Mouse (Mus musculus) kidney, adult 18-20 months (tissue): ENCODE measurements around the gene Omt2a.
"Not testable (repeated sequence)": the region's sequence is repeated elsewhere in the genome, so short reads cannot be mapped to it uniquely, and the experiment has no call there.

Experiments used
- DNase-seq: peaks from one replicate; pipeline ENCODE4 v3.0.0; 2021

The Omt2a gene

DNA sequence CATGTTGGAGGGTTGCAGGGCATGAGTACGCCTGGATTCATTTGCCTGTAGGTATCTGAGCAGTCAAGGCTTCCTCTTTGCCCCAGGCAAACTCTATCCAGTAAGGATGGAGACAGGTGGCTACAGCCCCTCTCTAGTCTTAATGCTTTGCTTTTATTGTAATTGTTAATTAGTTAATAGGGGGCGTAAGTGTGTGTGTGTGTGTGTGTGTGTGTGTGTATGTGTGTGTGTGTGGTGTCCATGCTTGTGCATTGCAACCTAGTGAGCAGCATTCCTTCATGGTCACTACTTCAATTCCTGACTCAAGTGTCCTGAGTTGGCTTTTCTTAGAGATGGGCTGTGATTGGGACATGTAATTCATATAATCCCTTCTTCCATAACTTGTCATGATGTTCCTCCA is at the start of gene Omt2a:
Omt2a (minus strand) TSS at position 101 of the 400 bp plus-strand sequence.
- DNase-seq, result no peak

DNA sequence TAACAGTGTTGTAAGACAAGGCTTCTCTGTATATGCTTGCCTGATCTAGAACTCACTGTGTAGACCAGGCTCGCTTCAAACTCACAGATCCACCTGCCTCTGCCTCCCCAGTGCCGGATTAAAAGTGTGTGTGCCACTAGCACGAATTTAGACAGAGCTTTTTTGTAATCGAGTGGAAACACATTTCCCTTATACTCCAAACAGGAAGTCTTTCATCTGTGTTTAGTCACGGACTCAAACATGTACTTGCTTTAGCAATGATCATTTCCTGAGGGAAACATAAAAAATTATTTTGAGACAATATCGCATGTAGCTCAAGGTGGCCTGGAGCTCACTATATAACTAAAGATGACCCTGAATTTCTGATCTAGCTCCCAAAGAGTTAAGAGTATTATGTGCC is 48.8 kb upstream of the Omt2a start:
- DNase-seq, result no peak

DNA sequence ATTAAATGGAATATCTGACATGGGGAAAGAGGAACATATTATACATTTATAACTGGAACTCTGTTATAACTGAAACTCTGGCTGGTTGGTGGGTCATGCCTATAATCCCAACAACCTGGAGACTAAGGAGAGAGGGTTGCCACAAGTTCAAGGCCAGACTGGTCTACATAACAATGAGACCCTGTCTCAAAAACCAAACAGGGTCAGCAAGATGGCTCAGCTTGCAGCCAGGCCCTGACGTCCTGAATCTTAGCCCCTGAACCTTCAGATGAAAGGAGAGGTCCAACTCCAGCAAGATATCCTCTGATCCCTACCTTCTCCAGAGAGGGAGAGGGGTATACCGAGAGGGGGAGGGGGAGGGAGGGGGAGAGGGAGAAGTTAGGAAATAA is 45.9 kb upstream of the Omt2a start:
- DNase-seq, result no peak

DNA sequence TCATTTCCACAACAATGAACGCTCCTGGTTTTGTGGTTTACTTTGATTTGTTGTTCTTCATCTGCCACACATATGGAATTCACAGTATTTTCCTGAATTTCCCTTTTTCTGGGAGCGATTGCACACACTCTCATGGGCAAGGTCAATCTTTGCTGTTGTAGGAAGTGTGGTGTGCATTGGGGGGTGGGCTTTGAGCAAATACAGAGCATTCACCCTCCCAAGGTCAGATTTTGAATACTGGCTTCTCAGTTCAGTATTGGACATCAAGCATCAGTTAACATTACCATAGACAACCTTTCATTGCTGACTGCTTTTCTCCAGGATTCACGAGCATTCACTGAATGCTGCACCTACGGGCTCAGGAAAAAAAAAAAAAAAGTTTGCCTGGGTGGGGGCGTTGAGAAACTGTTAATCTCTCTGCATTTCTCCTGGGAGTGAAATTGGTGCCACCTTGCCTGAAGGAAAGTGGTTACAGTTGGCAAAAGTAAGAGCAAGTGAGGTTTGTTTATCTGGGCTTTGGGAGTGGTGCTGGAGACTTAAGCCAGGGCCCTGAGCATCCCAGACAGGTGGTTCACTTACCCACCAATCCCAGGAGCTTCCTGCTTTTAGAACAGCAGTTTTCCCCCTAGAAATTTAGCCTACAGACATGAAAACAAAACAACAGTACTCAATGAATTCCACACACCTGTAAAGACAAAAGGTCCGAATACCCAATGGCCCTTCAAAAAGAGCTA is 45.3 kb upstream of the Omt2a start:
- DNase-seq, result no peak

DNA sequence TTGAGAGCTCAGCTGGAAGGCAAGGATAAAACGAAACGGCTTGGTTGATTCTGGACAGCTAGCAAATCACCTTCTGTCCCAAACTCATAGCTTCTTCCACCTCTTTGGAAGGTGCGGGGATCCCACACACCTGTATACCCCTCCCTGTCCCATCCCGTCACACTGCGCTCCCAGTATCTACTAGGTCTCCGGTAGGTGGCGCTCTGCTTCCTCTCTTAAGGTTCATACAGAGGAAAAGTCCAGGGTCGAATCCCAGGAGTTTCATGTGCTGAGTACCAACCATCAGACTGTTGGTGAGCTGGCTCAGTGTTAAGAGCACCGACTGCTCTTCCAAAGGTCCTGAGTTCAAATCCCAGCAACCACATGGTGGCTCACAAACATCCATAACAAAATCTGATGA is 43.5 kb upstream of the Omt2a start:
- DNase-seq, result peak; percentile 72

GRCm38 (mm10) chr9:78355611-78356010 is 41.0 kb upstream of the Omt2a start, which contains the start of gene Gsta2:
Gsta2 (minus strand) TSS chr9:78355788.
- DNase-seq, result no peak

- no peak for DNase-seq
These were observed 40.3 kb upstream of the Omt2a start for GRCm38 (mm10) chr9:78354665-78355578.

DNA sequence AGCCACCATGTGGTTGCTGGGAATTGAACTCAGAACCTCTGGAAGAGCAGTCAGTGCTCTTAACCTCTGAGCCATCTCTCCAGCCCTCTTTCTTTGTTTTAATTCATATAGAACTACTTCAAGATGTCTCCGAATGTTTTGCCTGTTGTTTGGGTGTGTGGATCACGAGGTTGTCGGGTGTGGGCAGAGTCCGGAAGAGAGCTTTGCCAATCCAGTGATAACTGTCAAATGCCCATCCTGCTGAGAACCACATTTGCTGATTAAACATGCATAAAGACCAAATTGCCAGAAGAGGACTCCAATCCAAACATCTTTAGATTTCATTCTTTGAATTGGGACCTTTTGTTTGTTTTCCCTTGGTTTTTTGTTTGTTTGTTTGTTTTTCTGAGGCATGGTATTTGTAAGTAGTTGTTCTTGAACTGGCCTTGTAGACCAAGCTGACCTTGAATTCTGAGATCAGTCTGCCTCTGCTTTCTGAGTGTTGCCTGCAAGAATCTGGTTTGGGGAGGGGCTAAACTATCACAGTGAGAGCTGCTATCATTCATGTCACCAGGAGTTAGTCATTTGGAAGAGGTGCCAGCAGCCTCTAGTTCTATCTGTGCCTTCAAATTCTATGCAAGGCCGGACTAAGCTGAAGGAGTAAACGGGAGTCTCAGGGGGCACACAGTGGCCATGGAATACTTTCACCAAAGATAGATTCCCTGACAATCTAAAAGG is 37.1 kb upstream of the Omt2a start:
- no peak for DNase-seq

DNA sequence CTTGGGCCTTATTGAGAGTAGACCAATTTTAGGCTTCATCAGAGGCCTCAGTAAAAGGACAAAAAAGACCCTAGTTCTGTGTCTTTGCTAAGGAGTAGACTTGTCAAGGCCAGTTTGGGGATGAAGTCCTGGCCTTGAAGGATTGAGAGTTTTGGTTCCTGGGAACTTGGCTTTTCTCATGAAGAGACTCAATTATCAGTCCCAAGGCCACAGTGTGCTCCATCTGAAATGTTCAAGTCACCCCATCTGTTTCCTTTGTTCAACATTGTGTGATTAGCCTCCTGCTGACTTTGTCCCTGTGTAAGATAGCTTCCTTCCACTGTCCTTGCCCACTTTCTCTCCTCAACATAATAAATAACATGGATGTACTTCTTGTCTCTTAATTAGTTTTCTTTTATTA is 35.4 kb upstream of the Omt2a start:
- DNase-seq, result not testable (repeated sequence)

DNA sequence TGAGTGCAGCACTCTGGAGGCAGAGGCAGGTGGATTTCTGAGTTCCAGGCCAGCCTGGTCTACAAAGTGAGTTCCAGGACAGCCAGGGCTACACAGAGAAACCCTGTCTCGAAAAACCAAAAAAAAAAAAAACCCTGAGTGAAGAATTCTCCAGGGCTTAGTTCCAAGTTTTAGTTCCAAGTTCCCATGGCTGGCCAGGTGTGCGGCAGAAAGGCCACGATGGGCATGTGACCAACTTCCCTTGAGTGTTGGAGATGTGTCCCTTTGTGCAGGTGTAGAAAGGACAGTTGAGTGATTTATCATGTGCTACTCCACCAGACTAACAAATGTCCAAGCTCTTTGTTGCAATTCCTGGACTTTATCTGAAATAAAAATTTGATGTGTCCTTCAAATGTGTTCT is 34.5 kb upstream of the Omt2a start:
- peak; percentile 47 for DNase-seq

DNA sequence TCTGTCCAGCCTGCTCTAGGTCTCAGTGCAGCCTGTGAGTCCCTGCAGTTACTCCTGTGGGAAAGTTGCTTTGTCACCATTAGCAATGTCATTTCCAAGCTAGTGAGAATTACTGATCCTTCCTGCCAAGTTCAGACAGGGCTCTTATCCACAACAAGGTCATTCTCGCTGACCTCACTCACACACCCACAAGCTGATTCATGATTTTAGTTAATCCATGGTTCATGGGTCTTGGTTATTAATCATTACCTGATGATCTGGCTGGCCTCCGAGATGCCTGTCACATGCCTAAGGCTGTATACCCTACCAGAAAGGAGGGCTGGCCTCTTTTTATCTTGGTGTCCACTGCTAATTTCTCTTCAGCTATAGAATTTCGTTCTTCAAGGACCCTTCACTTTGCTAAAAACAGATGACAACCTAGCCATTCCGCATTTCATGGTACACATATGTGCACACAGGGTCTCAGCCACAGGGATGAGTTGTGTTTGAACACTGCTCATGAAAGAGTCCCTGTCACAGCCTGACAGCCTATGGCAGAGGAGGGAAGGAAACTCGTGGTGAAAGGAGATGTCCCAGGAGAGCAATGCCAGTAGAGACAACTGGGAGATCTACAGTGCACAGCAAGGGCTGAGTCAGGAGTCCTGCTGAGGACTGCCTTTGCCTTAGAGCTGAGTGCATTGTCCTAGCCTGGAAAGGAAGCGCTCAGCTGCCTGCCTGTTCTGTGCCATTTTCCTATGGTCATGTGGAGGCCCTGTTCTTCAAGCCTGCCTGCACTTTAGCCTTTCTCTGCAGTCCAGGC is 33.8 kb upstream of the Omt2a start:
- peak; percentile 79 for DNase-seq

GRCm38 (mm10) chr9:78347004-78347403 is 32.4 kb upstream of the Omt2a start:
- DNase-seq, result peak; percentile 37

DNA sequence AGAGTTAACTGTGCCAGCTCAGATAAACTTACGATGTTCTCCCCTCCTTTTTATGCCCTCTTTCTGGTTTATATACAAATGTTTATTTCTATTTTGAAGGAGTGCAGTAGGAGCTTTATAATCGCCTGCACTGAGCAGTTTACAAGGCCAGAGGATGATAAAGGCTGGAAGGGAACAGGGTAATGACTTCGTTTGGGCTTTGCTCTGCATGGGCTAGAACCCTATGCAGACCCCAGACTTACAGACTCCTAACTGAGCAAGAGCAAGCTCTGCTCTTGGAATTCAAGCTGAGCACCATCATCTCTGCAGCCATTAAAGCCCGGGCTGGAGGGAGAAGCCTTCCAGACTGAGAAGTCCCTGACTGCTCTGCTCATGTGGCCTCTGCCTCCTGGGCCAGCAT is 30.6 kb upstream of the Omt2a start:
- not testable (repeated sequence) for DNase-seq

GRCm38 (mm10) chr9:78343055-78343454 is 28.5 kb upstream of the Omt2a start:
- not testable (repeated sequence) for DNase-seq

GRCm38 (mm10) chr9:78342494-78342893 is 27.9 kb upstream of the Omt2a start:
- not testable (repeated sequence) for DNase-seq

- DNase-seq, result peak; percentile 52
These were observed 25.7 kb upstream of the Omt2a start for GRCm38 (mm10) chr9:78340324-78340723.

DNA sequence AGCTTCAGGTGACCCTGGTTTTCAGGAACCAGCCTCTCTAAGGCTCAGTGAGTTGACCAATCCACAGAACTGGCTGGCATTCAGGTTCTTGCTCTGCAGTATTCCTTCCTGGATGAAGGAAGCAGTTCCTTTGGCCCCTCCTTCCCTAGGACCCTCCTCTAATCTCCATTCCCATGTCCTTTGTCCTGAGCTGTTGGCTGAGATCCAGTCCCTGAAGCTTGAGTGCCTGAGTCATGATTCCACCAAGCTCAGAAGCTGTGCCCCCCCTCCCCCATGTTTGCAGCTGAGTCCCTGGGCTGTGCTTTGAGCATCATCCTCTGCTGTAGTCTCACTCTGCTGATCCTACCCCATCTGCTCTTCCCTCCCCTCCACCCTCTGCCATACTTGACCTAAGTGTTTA is 22.5 kb upstream of the Omt2a start:
- not testable (repeated sequence) for DNase-seq

GRCm38 (mm10) chr9:78327289-78327688 is 12.7 kb upstream of the Omt2a start, which contains the start of gene Omt2b:
Omt2b (plus strand) TSS chr9:78327589.
- DNase-seq, result not testable (repeated sequence)

DNA sequence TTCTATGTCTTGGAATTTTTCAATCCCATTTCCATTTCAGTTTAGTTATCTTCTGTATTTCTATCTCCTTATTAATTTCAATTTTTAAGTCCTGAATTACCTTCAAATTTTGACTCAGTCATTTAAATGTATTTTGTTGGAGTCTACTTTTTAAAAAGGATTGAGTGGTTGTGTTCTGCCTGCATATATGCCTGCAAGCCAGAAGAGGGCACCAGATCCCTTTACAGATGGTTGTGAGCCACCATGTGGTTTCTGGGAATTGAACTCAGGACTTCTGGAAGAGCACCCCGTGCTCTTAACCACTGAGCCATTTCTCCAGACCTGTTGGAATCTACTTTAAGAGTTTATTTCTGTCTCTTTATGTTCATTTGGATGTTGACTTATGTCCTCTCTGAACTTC is 4.9 kb upstream of the Omt2a start:
- no peak for DNase-seq

DNA sequence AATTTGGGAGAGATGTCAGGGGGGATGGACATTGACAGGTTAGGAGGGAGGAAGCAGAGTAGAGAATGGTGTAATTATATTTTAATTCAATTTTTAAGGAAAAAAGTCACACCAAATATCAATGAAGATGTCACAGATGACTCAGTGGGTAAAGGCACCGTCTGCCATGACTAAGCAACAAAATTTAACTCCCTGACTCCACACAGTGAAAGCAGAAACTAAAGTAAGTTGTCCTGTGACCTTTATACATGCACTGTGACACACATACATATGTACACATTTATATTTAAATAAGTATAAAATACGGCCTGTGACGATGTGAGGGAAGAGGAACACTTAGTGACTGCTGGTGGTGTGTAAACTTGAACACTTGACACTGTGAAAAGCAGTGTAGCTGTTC is 6.5 kb downstream of the Omt2a start:
- not testable (repeated sequence) for DNase-seq

GRCm38 (mm10) chr9:78299143-78299542 is 15.5 kb downstream of the Omt2a start:
- DNase-seq, result not testable (repeated sequence)

GRCm38 (mm10) chr9:78298232-78298631 is 16.4 kb downstream of the Omt2a start:
- no peak for DNase-seq
